Mouse (Mus musculus) embryonic fibroblast, embryonic 13.5 days (primary cell): ENCODE data around the gene Cyp2w1.

Source experiments
- CTCF ChIP-seq: IDR thresholded peaks from 2 replicates; pipeline ENCODE4 v1.5.1; 2011; ENCODE audit warnings: mild to moderate bottlenecking, control low read depth, low read length, moderate library complexity, borderline replicate concordance; ENCODE audit not compliant: insufficient read depth
- POLR2A ChIP-seq: IDR thresholded peaks from 2 replicates; pipeline ENCODE4 v1.6.1; 2011; ENCODE audit warnings: low read depth, mild to moderate bottlenecking, control low read depth, low read length, moderate library complexity

DNA sequence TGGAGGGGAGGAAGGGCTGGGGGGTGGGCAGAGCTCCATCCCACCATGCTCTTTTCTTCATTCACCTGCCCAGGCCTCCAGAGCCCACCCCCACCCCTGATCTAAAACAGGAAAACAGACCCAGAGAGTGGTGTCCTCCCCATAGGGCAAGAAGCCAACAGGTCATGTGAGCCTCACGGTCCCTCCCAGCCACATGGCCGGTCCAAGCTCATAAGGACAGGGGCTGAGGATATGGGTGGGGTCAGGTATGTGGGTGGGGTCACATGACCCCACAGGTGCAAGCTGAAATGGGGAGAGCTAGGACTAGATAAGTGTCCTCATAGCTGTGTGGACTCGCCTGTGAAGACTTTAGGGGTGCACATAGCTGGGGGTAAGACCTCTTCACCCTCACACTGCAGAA is 14.0 kb upstream of the Cyp2w1 start:
- no peak for TF ChIP-seq POLR2A
- no peak for TF ChIP-seq CTCF
